Mouse (Mus musculus): ENCODE data around the gene Ldb2. TPM values are rescaled to one million over a fixed set of nuclear protein-coding genes. Genes with fewer than 3 reads are reported as not detected.

Ldb2 gene
- polyA plus RNA-seq, 2 experiments: 2.0 to 4.2 TPM

- Histone ChIP-seq H3K4me2 (ENCODE audit: low read depth) (no peak overlapping the region), H3K27me3 (ENCODE audit: control insufficient read depth, insufficient read depth, low read length) (no peaks in the 10 kb centered on the region), H3K4me3 (ENCODE audit: insufficient read depth in 1 of 2, low read depth in 2 of 2, low read length in 2 of 2) (no peak overlapping the region), H3K27ac (no peak overlapping the region), H3K9ac (replicated peaks) (no peak overlapping the region), H3K9me3 (ENCODE audit: control insufficient read depth, low read length) (no peaks in the 10 kb centered on the region), H3K36me3 (replicated peaks; ENCODE audit: control insufficient read depth, insufficient read depth, low read depth) (no peaks in the 10 kb centered on the region), H3K4me1 (replicated peaks; ENCODE audit: control insufficient read depth in 2 of 2, insufficient read depth in 2 of 2, low read length in 1 of 2) (no peaks in the 10 kb centered on the region)
- WGBS (ENCODE audit: insufficient replicate concordance): 69% methylated on average over 5 of the region's 5 CpGs
- ATAC-seq (ENCODE audit: insufficient read depth): no peak
- TF ChIP-seq EP300 (IDR thresholded peaks at IDR 0.05; ENCODE audit: low read depth): no peak
- TF ChIP-seq CTCF (IDR thresholded peaks at IDR 0.05; ENCODE audit: low read depth): no peak
- no peak for DNase-seq (ENCODE audit: low read depth in 3 of 3, low spot score in 3 of 3)
Observed at GRCm38 (mm10) chr5:44537316-44537999, 262.0 kb downstream of the Ldb2 start.

GRCm38 (mm10) chr5:44529466-44529865 is 270.0 kb downstream of the Ldb2 start:
- 49% methylated on average over 3 of the region's 3 CpGs for WGBS (ENCODE audit: insufficient replicate concordance)
- DNase-seq (ENCODE audit: low read depth in 3 of 3, low spot score in 3 of 3) (no peak), ATAC-seq (ENCODE audit: insufficient read depth) (no peak)
- TF ChIP-seq CTCF (IDR thresholded peaks at IDR 0.05; ENCODE audit: low read depth): no peak
- TF ChIP-seq EP300 (IDR thresholded peaks at IDR 0.05; ENCODE audit: low read depth): no peak
- Histone ChIP-seq H3K4me2 (ENCODE audit: low read depth) (no peak overlapping the region), H3K9ac (replicated peaks) (no peak overlapping the region), H3K36me3 (replicated peaks; ENCODE audit: control insufficient read depth, insufficient read depth, low read depth) (no peaks in the 10 kb centered on the region), H3K4me3 (ENCODE audit: insufficient read depth in 1 of 2, low read depth in 2 of 2, low read length in 2 of 2) (no peak overlapping the region), H3K27me3 (ENCODE audit: control insufficient read depth, insufficient read depth, low read length) (no peaks in the 10 kb centered on the region), H3K4me1 (replicated peaks; ENCODE audit: control insufficient read depth in 2 of 2, insufficient read depth in 2 of 2, low read length in 1 of 2) (no peaks in the 10 kb centered on the region), H3K9me3 (ENCODE audit: control insufficient read depth, low read length) (no peaks in the 10 kb centered on the region), H3K27ac (no peak overlapping the region)

GRCm38 (mm10) chr5:44529001-44529400 is 270.5 kb downstream of the Ldb2 start:
- TF ChIP-seq CTCF (IDR thresholded peaks at IDR 0.05; ENCODE audit: low read depth): no peak
- TF ChIP-seq EP300 (IDR thresholded peaks at IDR 0.05; ENCODE audit: low read depth): no peak
- DNase-seq (ENCODE audit: low read depth in 3 of 3, low spot score in 3 of 3): no peak

GRCm38 (mm10) chr5:44505221-44505620 is 294.3 kb downstream of the Ldb2 start:
- Histone ChIP-seq H3K9me3 (ENCODE audit: control insufficient read depth, low read length) (no peaks in the 10 kb centered on the region), H3K36me3 (replicated peaks; ENCODE audit: control insufficient read depth, insufficient read depth, low read depth) (no peaks in the 10 kb centered on the region), H3K27me3 (ENCODE audit: control insufficient read depth, insufficient read depth, low read length) (no peaks in the 10 kb centered on the region), H3K9ac (replicated peaks) (no peak overlapping the region), H3K4me3 (ENCODE audit: insufficient read depth in 1 of 2, low read depth in 2 of 2, low read length in 2 of 2) (no peak overlapping the region), H3K27ac (no peak overlapping the region), H3K4me1 (replicated peaks; ENCODE audit: control insufficient read depth in 2 of 2, insufficient read depth in 2 of 2, low read length in 1 of 2) (no peaks in the 10 kb centered on the region), H3K4me2 (ENCODE audit: low read depth) (no peak overlapping the region)
- WGBS (ENCODE audit: insufficient replicate concordance): 69% methylated on average over 5 of the region's 5 CpGs
- no peak for DNase-seq (ENCODE audit: low read depth in 3 of 3, low spot score in 3 of 3)
- TF ChIP-seq EP300 (IDR thresholded peaks at IDR 0.05; ENCODE audit: low read depth) (no peak), CTCF (IDR thresholded peaks at IDR 0.05; ENCODE audit: low read depth) (no peak)
- no peak for ATAC-seq (ENCODE audit: insufficient read depth)

More at GRCm38 (mm10) chr5:44529001-44529400, 270.5 kb downstream of the Ldb2 start:
- H3K27ac ChIP-seq: no peak overlapping the region
- H3K4me3 ChIP-seq (ENCODE audit: insufficient read depth in 1 of 2, low read depth in 2 of 2, low read length in 2 of 2): no peak overlapping the region
- ATAC-seq (ENCODE audit: insufficient read depth): no peak
- H3K36me3 ChIP-seq (replicated peaks; ENCODE audit: control insufficient read depth, insufficient read depth, low read depth): no peaks in the 10 kb centered on the region
- H3K4me1 ChIP-seq (replicated peaks; ENCODE audit: control insufficient read depth in 2 of 2, insufficient read depth in 2 of 2, low read length in 1 of 2): no peaks in the 10 kb centered on the region
- no peaks in the 10 kb centered on the region for H3K27me3 ChIP-seq (ENCODE audit: control insufficient read depth, insufficient read depth, low read length)
- H3K9ac ChIP-seq (replicated peaks): no peak overlapping the region
- H3K4me2 ChIP-seq (ENCODE audit: low read depth): no peak overlapping the region
- no peaks in the 10 kb centered on the region for H3K9me3 ChIP-seq (ENCODE audit: control insufficient read depth, low read length)
- WGBS (ENCODE audit: insufficient replicate concordance): 53% methylated on average over 1 of the region's 1 CpGs

GRCm38 (mm10) chr5:44504786-44505185 is 294.7 kb downstream of the Ldb2 start:
- Histone ChIP-seq H3K27ac (no peak overlapping the region), H3K4me2 (ENCODE audit: low read depth) (no peak overlapping the region), H3K36me3 (replicated peaks; ENCODE audit: control insufficient read depth, insufficient read depth, low read depth) (no peaks in the 10 kb centered on the region), H3K27me3 (ENCODE audit: control insufficient read depth, insufficient read depth, low read length) (no peaks in the 10 kb centered on the region), H3K9me3 (ENCODE audit: control insufficient read depth, low read length) (no peaks in the 10 kb centered on the region), H3K9ac (replicated peaks) (no peak overlapping the region), H3K4me1 (replicated peaks; ENCODE audit: control insufficient read depth in 2 of 2, insufficient read depth in 2 of 2, low read length in 1 of 2) (no peaks in the 10 kb centered on the region), H3K4me3 (ENCODE audit: insufficient read depth in 1 of 2, low read depth in 2 of 2, low read length in 2 of 2) (no peak overlapping the region)
- ATAC-seq (ENCODE audit: insufficient read depth) (no peak), DNase-seq (ENCODE audit: low read depth in 3 of 3, low spot score in 3 of 3) (no peak)
- WGBS (ENCODE audit: insufficient replicate concordance): 58% methylated on average over 5 of the region's 5 CpGs
- TF ChIP-seq CTCF (IDR thresholded peaks at IDR 0.05; ENCODE audit: low read depth): no peak
- TF ChIP-seq EP300 (IDR thresholded peaks at IDR 0.05; ENCODE audit: low read depth): no peak
